Mouse (Mus musculus): ENCODE measurements around the gene Actn4.

Gene Actn4

DNA sequence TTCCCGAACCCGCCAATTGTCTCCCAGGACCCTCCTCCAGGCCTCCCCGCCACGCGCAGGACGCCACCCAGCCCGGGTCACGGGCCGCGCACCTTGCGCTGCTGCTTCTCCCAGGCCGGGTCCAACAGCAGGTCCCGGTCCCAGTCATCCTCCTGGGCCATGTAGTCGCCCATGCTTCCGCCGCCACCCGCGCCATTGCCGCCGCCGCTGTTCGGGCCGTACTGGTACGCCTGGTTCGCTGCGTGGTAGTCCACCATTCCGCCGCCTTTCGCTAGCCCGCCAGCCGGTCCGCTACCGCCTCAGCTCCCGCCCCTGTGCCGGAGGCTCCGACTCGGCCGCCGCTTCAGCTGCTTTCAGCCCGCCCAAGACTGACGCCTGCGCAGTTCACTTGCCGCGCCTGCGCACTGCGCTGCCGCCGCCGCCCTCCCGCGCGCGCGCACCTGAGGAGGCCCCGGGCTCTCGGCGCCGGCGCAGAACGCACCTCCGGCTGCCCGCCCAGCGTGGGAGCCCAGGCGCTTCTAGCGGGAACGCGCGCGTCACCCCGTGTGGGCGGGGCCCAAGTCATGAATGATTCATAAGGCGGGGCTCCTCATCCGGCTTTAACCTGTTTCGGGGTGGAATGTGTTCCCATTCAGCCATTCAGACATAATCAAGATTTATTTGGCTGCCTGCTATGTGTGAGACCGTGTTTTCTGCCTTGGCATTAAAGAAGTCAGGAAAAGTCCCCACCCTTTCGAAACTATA lies at the start of gene Actn4:
Gene Actn4, minus strand, starts transcription at position 414 of the 744 bp plus-strand sequence.
- WGBS, result under 1% methylated on average over 76 of the region's 76 CpGs

- 75% methylated on average over 9 of the region's 9 CpGs for WGBS
Measured at GRCm38 (mm10) chr7:29008714-29009113, 46.6 kb upstream of the Actn4 start.

DNA sequence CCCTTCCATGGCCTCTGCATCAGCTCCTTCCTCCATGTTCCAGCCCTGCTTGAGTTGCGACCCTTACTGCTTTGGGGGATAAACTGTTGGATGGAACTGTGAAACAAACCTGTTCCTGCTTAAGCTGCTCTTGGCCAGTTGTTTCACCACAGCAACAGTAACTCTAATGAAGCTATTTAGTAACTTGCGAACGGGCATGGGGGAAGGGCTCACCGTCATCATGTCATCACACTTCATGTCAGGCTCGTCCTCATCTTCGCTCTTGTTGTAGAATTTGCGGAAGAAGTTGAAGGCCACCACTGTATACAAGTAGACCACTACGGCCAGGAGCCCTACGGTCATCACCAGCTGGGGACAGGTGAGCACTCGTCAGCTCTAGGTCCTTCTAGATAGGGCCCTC lies 46.0 kb upstream of the Actn4 start:
- WGBS, result 97% methylated on average over 10 of the region's 10 CpGs

DNA sequence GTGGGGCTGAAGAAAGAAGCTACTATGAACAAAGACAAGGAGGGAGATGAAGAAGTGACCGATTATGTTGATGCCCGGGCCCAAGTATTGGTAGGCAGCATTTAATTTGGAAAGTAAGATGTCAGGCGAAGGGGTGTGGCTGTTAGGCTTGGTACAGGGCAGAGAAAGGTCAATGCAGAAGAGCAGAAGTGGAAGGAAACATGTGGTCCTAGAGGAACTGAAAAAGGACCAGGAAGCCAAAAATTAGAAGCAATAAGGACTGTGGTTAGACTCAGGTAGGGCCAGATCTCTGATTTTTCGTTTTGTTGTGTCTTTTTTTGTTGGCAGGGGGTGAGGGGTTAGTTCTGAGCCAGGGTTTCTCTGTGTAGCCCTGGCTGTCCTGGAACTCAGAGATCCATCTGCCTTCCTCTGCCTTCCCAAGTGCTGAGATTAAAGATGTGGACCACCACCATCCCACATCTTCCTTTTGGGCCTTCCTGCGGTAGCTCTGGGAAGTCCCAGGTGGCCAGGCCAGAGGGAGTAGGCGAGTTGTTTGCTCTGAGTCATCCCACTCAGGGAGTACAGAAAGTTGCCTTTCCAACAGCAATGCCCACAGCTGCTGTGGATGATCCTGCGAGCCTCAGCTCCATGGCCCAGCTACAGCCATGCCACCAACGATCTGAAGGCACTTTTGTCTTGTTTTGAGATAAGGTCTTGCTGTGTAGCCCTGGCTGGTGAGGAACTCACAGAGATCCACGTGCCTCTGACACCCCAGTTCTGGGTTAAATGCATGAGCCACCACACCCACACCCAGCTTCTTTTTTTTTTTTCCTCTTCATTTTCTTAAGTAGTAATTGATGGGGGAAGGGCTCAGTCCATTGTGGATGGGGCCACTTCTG lies 45.3 kb upstream of the Actn4 start:
- WGBS, result 73% methylated on average over 9 of the region's 9 CpGs

DNA sequence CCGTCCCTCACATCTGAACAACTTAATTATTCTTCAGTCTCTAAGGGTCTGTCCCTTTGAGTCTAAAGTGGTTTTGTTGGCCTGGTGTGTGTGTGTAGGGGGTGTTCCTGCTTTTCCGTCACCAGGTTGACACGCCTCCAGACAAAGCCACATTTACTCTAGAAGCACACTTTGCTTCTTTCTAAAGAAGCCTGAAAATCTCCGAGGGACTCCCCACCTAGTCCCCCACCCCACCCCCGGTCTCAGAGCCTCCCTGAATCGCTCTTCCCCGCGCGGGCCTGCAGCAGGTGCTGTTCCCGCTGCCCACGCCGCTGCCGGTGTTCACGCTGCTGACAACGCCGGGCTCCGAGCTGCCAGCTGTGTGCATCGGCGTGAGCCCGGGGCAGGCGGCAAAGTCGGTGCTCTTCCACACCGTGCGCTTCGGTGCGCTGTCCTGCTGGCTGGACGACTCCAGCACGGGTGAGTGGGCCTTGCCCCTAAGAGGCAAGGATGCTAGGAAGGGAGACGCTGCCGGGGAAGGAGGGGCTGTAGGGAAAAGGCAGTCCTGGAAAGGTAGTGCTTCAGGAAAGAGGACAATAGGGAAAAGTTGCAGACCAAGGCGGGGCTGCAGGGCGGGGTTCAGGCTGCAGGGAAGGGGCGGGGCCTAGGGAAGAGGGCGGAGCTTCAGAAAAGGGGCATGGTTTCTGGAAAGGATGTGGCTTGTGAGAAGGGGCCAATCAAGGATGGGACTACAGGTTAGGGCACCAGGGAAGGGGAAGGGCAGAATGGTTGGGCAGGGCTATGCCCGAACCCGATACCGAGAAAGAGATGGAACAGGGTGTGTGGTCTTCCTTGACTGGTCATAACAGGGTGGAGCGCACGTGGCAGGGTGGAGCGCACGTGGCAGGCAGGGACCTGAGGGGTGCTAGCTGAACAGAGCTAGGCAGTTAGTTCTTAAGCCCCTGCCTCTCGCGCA lies 38.8 kb upstream of the Actn4 start:
- WGBS, result 9% methylated on average over 43 of the region's 43 CpGs

DNA sequence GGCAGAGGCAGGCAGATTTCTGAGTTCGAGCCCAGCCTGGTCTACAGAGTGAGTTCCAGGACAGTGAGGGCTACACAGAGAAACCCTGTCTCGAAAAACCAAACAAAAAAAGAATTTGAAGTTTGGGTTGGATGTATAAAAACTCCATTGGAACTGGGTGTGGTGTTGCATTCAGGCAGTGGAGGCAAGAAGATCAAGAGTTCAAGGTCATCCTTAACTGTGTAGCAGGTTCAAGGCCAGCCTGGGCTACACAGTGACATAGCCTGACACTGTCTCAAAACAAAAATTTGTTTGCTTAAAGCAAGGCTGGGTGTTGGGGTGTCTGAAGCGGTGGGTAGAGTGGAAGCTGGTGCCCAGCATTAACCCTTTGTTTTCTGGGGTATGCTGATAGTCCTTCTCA lies 31.3 kb upstream of the Actn4 start:
- WGBS, result 82% methylated on average over 3 of the region's 3 CpGs

- WGBS, result 87% methylated on average over 3 of the region's 3 CpGs
Measured at GRCm38 (mm10) chr7:28992997-28993396, 30.9 kb upstream of the Actn4 start.

DNA sequence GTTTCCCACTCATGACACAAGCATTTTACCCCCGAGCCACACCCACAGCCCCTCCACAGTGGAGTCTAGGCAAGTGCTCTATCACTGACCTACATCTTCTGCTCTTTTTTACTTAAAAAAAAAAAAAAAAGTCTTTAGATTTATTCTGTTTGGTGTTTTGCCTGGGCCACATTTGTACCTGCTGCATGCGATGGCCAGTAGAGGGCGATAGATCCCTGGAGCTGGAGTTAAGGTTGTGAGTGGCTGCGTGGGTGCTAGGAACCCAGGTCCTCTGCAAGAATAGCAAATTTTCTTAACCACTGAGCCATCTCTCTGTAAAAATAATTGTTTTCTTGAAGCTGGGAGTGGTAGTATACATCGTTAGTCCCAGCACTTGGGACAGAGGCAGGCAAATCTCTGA lies 29.5 kb upstream of the Actn4 start:
- WGBS, result 75% methylated on average over 5 of the region's 5 CpGs

DNA sequence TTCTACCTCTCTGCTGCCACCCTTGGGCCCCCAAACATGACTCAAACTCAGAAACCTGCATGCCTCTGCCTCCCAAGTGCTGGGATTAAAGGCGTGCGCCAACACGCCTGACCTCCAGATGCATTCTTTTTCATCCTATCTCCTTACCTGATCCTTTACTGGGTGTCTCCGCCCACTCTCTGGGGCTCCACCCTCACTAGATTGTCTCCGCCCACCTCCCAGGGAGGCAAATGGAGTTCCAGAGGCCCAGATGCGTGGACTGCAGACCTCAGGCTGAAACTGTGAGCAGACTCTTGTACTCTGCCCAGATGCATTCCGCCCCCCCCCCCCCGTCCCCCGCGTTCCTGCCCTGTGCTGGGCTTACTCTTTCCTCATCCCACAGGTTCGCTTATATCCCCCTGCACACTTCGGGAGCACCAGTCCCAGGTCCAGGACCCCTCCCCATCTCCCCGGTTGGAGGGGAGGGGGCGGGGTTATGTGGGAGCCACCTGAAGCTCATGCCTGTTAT lies 28.7 kb upstream of the Actn4 start:
- WGBS, result 65% methylated on average over 14 of the region's 14 CpGs

DNA sequence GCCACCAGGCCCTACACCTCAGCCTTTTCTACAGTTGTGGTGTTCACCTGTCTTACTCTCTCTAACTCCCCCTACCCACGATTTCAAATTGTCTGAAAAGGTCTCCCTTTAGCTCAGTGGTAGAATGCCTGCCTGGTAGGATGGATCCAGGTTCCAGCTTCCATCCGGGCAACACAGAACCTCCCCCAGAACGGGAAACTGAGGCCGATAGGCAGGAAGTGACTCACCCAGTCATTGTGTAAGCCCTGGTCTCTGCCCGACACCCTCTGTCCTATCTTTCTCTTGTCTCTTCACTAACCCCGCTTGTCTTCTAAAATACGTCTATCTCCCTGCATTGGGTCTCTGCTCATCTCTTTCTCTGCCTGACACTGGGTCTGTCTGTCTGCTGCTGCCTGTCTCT lies 23.1 kb upstream of the Actn4 start:
- WGBS, result 88% methylated on average over 7 of the region's 7 CpGs

DNA sequence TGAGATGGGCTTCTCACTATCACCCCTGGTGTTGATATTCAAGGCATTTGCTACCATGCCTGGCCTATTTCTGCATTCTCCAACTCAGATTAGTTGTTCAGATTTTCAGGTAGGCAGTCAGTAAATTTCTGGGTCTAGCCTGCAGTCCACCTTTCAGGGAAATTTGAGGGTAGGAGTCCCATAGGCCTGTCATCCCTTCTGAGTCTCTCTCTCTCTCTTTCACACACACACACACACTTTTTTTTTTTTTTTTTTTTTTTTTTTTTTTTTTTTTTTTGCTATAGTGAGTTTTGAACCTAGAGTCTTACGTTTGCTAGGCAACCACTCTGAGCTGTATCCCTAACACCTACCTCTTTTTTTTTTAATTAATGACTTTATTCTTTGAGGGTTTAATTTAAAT lies 22.3 kb upstream of the Actn4 start:
- WGBS, result 100% methylated on average over 1 of the region's 1 CpGs

- WGBS, result 73% methylated on average over 4 of the region's 4 CpGs
Measured at GRCm38 (mm10) chr7:28983849-28984248, 21.7 kb upstream of the Actn4 start.

DNA sequence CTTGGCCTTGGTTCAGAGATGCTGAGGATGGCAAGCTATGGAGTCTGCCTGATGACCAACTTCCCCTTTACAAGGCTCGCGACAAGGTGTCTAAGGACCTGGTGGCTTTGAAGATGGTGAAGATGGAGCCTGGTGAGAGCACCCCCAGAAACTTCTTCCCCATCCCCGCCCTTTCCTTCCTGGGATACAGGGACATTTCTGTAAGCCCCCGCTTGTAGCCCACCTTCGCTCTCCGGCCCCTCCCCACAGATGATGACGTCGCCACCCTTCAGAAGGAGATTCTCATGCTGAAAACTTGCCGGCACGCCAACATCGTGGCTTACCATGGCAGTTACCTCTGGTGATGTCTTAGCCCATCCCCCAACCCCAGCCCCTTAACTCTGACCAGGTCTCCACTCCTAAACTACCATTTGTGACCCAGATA lies 21.0 kb upstream of the Actn4 start:
- WGBS, result 63% methylated on average over 11 of the region's 11 CpGs

DNA sequence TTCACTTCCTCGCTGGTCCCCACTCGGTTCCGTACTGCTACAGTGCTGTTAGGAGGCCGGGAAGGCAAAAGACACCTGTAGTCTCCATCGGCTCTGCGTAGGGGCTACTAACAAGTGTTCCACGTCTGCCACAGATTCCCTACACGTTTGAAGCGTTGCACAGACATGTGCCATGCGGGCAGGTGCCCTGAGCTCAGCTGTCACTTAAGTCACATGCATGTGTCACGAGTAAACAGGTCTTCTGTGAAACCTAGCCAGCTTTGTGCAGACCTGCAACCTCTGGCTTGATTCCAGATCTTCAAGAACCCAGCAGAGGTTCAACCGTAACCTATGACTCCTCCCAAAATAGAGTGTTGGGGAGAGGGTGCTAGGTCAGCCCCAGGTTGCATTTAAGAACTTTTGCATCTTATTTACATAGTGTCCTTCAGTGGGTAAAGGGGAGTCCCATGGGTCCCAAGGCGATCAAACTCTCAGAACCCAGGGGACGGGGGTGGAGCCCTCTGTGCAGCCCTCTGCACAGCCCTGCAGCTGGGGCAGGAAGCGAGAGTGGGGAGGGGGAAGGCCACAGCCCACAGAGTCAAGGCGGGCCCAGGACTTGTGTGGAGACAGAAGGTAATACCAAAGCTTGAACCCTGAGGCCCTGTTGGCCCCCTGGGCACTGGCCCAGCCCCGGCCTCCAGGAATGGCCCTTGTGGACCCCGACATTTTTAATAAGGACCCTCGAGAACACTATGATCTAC lies 20.3 kb upstream of the Actn4 start:
- WGBS, result 13% methylated on average over 19 of the region's 19 CpGs

DNA sequence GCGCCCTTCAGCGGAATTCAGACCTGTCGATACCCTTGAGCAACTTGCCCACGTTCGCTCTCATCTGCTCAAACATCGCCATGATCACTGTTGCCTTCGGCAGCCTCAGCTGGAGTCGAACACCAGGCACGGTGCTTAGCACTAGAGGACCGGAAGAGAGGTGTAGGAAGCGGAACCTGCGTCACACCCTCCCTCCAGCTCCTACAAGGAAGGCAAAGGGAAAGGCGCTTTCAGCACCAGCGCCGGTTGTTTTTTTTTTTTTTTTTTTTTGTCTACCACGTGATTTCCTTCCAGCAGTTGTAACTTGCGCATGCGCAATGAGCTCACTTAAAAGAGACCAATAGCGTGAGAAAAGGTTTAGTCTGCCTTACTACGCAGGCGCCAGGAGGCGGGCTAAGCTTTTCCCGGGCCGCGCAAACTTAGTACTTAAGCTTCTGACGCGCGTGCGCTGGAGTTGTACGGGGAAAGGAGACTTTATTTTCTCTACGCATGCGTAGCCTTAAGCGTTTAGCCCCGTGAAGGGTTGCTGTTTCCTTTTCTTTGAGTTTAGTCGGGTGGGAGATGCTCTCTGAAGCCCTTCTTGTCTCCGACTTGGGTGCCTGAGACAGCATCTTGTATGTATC lies 19.6 kb upstream of the Actn4 start, which contains the start of the genes Eif3k and Map4k1:
Gene Eif3k, minus strand, starts transcription at position 214 of the 623 bp plus-strand sequence.
Gene Map4k1, plus strand, starts transcription at position 400 of the 623 bp plus-strand sequence.
- under 1% methylated on average over 36 of the region's 36 CpGs for WGBS

DNA sequence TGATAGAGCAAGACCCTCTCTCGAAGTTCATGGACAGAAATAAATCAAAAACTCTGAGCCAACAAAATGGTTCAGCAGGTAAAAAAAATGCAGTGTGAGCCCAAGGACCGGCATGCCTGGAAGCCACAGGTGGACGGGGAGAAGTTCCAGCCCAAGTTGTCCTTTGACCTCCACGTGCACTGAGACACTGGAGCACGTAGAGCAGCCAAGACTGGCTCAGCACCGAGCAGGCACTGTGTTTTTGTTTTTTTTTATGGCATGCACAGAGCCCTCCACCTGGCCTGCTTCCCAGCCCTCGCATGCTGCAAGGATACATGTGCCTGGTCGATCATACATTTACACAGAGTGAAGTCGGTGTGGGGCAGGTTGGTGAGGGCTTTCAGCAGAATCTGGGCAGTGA lies 15.4 kb upstream of the Actn4 start:
- WGBS, result 79% methylated on average over 9 of the region's 9 CpGs

DNA sequence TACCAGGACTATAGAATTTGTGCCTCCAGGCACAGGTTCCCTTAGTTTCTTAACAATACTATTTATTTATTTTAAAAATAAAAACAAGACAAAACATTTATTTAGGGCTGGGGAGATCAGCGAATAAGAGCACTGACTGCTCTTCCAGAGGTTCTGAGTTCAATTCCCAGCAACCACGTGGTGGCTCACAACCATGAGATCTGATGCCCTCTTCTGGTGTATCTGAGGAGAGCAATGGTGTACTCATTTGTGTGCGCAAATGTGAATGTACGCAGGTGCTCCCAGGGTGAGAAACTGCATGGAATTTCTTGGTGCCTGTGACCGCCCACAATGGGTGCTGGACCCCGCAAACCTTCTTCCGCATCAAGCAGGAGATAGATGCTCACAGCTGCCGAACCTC lies 10.9 kb upstream of the Actn4 start:
- WGBS, result 76% methylated on average over 8 of the region's 8 CpGs

DNA sequence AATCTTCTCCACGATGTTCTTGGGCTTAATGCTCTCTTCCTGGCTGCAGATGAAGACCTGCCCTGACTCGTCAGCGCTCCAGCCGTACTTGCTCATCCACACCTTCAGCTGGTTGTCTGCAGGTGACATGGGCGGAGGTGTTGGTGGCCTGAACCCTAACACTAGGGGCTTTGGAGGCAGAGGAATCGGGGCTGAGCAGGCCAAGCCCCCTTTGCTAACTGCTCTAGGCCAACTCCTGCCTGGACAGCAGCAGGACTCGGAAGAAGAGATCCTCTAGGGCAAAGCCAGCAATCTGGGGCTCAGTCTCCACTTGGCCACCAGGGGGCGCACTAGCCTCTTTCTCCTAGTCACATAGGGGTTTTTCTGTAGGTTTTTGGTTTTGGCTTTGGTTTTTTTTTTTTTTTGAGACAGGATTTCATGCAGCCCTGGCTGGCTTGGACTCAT lies 10.4 kb upstream of the Actn4 start:
- WGBS, result 69% methylated on average over 8 of the region's 8 CpGs

- WGBS, result 41% methylated on average over 6 of the region's 6 CpGs
Measured at GRCm38 (mm10) chr7:28971770-28972269, 9.7 kb upstream of the Actn4 start.

GRCm38 (mm10) chr7:28971029-28971428 lies 8.9 kb upstream of the Actn4 start:
- WGBS, result 88% methylated on average over 7 of the region's 7 CpGs

All from cerebral cortex, adult 2 months (tissue).